Mouse (Mus musculus): ENCODE data around the gene Rab2b. TPM values are rescaled to one million over a fixed set of nuclear protein-coding genes. Genes with fewer than 3 reads are reported as not detected.

The Rab2b gene
- polyA plus RNA-seq, 1 experiment from 2014 or later = 6.9 TPM

- 14% methylated on average over 16 of the region's 16 CpGs for WGBS
- no peak for DNase-seq (ENCODE audit: low spot score)
- H3K9me3 ChIP-seq (ENCODE audit: control insufficient read depth, low read length) = no peaks in the 10 kb centered on the region
Observed at GRCm38 (mm10) chr14:52316441-52317225, 37.3 kb upstream of the Rab2b start.

GRCm38 (mm10) chr14:52315792-52316440 is 36.6 kb upstream of the Rab2b start:
- Histone ChIP-seq H3K9me3 (ENCODE audit: control insufficient read depth, low read length) (no peaks in the 10 kb centered on the region), H3K27me3 (ENCODE audit: control insufficient read depth, insufficient read depth, low read length) (no peaks in the 10 kb centered on the region), H3K9ac (ENCODE audit: low read length) (peak overlapping the region; percentile 77), H3K4me2 (replicated peaks; ENCODE audit: low read depth) (peak overlapping the region; percentile 73), H3K27ac (replicated peaks) (peak overlapping the region; percentile 67), H3K36me3 (ENCODE audit: control insufficient read depth, insufficient read depth, low read length) (no peaks in the 10 kb centered on the region), H3K4me3 (ENCODE audit: low read depth, low read length) (peak overlapping the region; percentile 66), H3K4me1 (replicated peaks; ENCODE audit: control insufficient read depth, insufficient read depth) (0 out of 2 replicates have a peak, but pooled peaks cover 3% of the 10 kb centered on the region)
- no peak for TF ChIP-seq EP300 (optimal IDR thresholded peaks at IDR 0.05)
- no peak for TF ChIP-seq CTCF (IDR thresholded peaks at IDR 0.05; ENCODE audit: low read depth)
- DNase-seq (ENCODE audit: low spot score) = peak; percentile 59
- WGBS = under 1% methylated on average over 33 of the region's 41 CpGs
- peak; percentile 75 for ATAC-seq (ENCODE audit: low FRiP score, low TSS enrichment)

More at GRCm38 (mm10) chr14:52316441-52317225, 37.3 kb upstream of the Rab2b start:
- H3K27me3 ChIP-seq (ENCODE audit: control insufficient read depth, insufficient read depth, low read length) = no peaks in the 10 kb centered on the region
- peak; percentile 56 for ATAC-seq (ENCODE audit: low FRiP score, low TSS enrichment)
- H3K36me3 ChIP-seq (ENCODE audit: control insufficient read depth, insufficient read depth, low read length) = no peaks in the 10 kb centered on the region
- peak overlapping the region; percentile 77 for H3K9ac ChIP-seq (ENCODE audit: low read length)
- peak overlapping the region; percentile 66 for H3K4me3 ChIP-seq (ENCODE audit: low read depth, low read length)
- peak overlapping the region; percentile 73 for H3K4me2 ChIP-seq (replicated peaks; ENCODE audit: low read depth)
- 0 out of 2 replicates have a peak overlapping the region, but pooled peaks have one; percentile 35 for H3K27ac ChIP-seq (replicated peaks)
- TF ChIP-seq EP300 (optimal IDR thresholded peaks at IDR 0.05) = no peak
- H3K4me1 ChIP-seq (replicated peaks; ENCODE audit: control insufficient read depth, insufficient read depth) = 0 out of 2 replicates have a peak, but pooled peaks cover 3% of the 10 kb centered on the region

GRCm38 (mm10) chr14:52315283-52315780 is 36.0 kb upstream of the Rab2b start:
- H3K36me3 ChIP-seq (ENCODE audit: control insufficient read depth, insufficient read depth, low read length) = no peaks in the 10 kb centered on the region
- ATAC-seq (ENCODE audit: low FRiP score, low TSS enrichment) (no peak), DNase-seq (ENCODE audit: low spot score) (no peak)
- 0 out of 2 replicates have a peak, but pooled peaks cover 3% of the 10 kb centered on the region for H3K4me1 ChIP-seq (replicated peaks; ENCODE audit: control insufficient read depth, insufficient read depth)
- no peak overlapping the region; the same call in 1 of the 2 replicates for H3K27ac ChIP-seq (replicated peaks)
- H3K4me2 ChIP-seq (replicated peaks; ENCODE audit: low read depth) = peak overlapping the region; percentile 73
- peak overlapping the region; percentile 66 for H3K4me3 ChIP-seq (ENCODE audit: low read depth, low read length)
- no peaks in the 10 kb centered on the region for H3K27me3 ChIP-seq (ENCODE audit: control insufficient read depth, insufficient read depth, low read length)
- H3K9me3 ChIP-seq (ENCODE audit: control insufficient read depth, low read length) = no peaks in the 10 kb centered on the region
- no peak for TF ChIP-seq CTCF (IDR thresholded peaks at IDR 0.05; ENCODE audit: low read depth)
- no peak for TF ChIP-seq EP300 (optimal IDR thresholded peaks at IDR 0.05)
- WGBS = 9% methylated on average over 17 of the region's 17 CpGs
- H3K9ac ChIP-seq (ENCODE audit: low read length) = peak overlapping the region; percentile 77

GRCm38 (mm10) chr14:52314808-52315150 is 35.4 kb upstream of the Rab2b start:
- H3K36me3 ChIP-seq (ENCODE audit: control insufficient read depth, insufficient read depth, low read length) = no peaks in the 10 kb centered on the region
- 52% methylated on average over 8 of the region's 8 CpGs for WGBS
- H3K27me3 ChIP-seq (ENCODE audit: control insufficient read depth, insufficient read depth, low read length) = no peaks in the 10 kb centered on the region
- ATAC-seq (ENCODE audit: low FRiP score, low TSS enrichment) = no peak; the same call in 1 of the 2 replicates
- no peak for DNase-seq (ENCODE audit: low spot score)
- no peak overlapping the region; the same call in 1 of the 2 replicates for H3K4me2 ChIP-seq (replicated peaks; ENCODE audit: low read depth)
- H3K4me3 ChIP-seq (ENCODE audit: low read depth, low read length) = no peak overlapping the region
- H3K27ac ChIP-seq (replicated peaks) = no peak overlapping the region
- TF ChIP-seq EP300 (optimal IDR thresholded peaks at IDR 0.05) = no peak
- no peak for TF ChIP-seq CTCF (IDR thresholded peaks at IDR 0.05; ENCODE audit: low read depth)
- peak overlapping the region; percentile 77; the same call in 1 of the 2 replicates for H3K9ac ChIP-seq (ENCODE audit: low read length)
- no peaks in the 10 kb centered on the region for H3K9me3 ChIP-seq (ENCODE audit: control insufficient read depth, low read length)
- H3K4me1 ChIP-seq (replicated peaks; ENCODE audit: control insufficient read depth, insufficient read depth) = 0 out of 2 replicates have a peak, but pooled peaks cover 3% of the 10 kb centered on the region

- DNase-seq (ENCODE audit: low spot score) = no peak
- Histone ChIP-seq H3K27ac (replicated peaks) (no peak overlapping the region), H3K27me3 (ENCODE audit: control insufficient read depth, insufficient read depth, low read length) (no peaks in the 10 kb centered on the region), H3K4me2 (replicated peaks; ENCODE audit: low read depth) (no peak overlapping the region), H3K9ac (ENCODE audit: low read length) (no peak overlapping the region), H3K9me3 (ENCODE audit: control insufficient read depth, low read length) (no peaks in the 10 kb centered on the region), H3K36me3 (ENCODE audit: control insufficient read depth, insufficient read depth, low read length) (no peaks in the 10 kb centered on the region), H3K4me3 (ENCODE audit: low read depth, low read length) (no peak overlapping the region), H3K4me1 (replicated peaks; ENCODE audit: control insufficient read depth, insufficient read depth) (0 out of 2 replicates have a peak, but pooled peaks cover 3% of the 10 kb centered on the region)
- WGBS = 85% methylated on average over 26 of the region's 26 CpGs
- no peak for TF ChIP-seq CTCF (IDR thresholded peaks at IDR 0.05; ENCODE audit: low read depth)
- TF ChIP-seq EP300 (optimal IDR thresholded peaks at IDR 0.05) = no peak
- ATAC-seq (ENCODE audit: low FRiP score, low TSS enrichment) = no peak
Observed at GRCm38 (mm10) chr14:52313931-52314807, 34.8 kb upstream of the Rab2b start.

All from stomach, postnatal 0 days (tissue).